Mouse (Mus musculus) ES-E14 (cell line): Measurements from ENCODE around the gene BC107364.
"Not testable (repeated sequence)": the region's sequence is repeated elsewhere in the genome, so short reads cannot be mapped to it uniquely, and the experiment has no call there.

Source experiments
- CHD2 ChIP-seq: IDR thresholded peaks from 2 replicates; pipeline ENCODE4 v1.6.1; 2014; ENCODE audit warnings: mild to moderate bottlenecking, low read depth, low read length, inconsistent platforms
- ZC3H11A ChIP-seq: IDR thresholded peaks from 2 replicates; pipeline ENCODE4 v1.6.1; 2012; ENCODE audit warnings: low read depth, mild to moderate bottlenecking, inconsistent platforms, low read length, borderline replicate concordance
- ZNF384 ChIP-seq: IDR thresholded peaks from 2 replicates; pipeline ENCODE4 v1.6.1; 2012; ENCODE audit warnings: low read depth, low read length, inconsistent platforms

DNA sequence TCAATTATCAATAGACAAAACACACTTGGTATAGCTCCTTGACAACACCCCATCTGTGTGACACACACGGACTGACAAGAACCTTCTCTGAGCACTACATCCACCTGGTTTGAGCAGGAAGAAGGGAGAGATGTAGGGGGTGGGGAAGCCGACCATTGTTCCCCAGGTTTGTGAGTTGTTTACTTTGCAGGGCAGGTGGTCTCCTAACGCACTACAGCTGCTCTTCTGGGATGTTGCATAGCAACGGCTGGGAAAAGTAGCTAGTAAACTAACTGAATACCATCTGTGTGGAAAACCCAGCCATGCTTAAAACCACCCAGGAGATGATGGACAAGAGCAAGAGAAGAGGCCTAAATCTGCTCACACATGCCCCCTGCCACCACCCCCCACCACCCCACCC lies 27.7 kb downstream of the BC107364 start:
- TF ChIP-seq ZC3H11A, ZNF384, CHD2: not testable (repeated sequence)
